Mouse (Mus musculus) right cerebral cortex, adult 18-20 months (tissue): Measurements from ENCODE around the gene Ncbp3.
A peak's percentile ranks its signal among the peaks of the same experiment; 100 is the strongest.

Source experiments
- DNase-seq: peaks from one replicate; pipeline ENCODE4 v3.0.0; 2022; ENCODE audit warnings: mixed read lengths

The Ncbp3 gene

DNA sequence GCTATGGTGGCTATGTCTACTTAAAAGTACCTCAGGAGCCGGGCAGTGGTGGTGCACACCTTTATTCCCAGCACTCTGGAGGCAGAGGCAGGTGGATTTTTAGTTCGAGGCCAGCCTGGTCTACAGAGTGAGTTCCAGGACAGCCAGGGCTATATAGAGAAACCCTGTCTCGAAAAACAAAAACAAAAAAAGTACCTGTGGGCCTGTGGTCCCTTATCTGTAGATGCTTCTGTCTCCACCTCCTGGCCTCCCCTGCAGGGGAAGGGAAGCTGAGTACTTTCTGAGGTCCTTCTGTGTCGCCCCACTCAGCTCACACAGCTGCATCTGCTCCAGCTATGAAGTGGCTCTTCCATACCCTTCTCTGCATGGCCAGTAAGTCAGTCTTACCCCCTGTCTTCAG is 42.7 kb downstream of the Ncbp3 start, which contains the start of gene Itgae:
Gene Itgae (plus strand): TSS at position 301 of the 400 bp plus-strand sequence.
- no peak for DNase-seq

- no peak for DNase-seq
These were observed 43.2 kb downstream of the Ncbp3 start for GRCm38 (mm10) chr11:73090826-73091225.

DNA sequence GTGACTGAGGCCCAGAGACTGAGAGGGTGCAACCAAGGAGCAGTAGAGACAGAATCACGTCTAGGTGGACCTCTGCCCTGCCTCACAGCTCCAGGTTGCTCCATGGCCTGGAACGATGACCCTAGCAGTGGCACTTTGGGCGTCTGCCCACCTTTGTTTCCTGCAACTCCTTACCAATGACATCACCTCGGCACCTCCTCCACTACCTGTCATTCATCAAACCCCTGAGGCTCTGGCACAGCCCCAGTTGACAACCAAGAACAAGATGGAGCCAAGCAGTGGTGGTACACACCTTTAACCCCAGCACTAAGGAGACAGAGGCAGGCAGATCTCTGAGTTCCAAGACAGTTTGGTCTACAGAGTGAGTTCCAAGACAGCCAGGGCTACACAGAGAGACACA is 44.5 kb downstream of the Ncbp3 start:
- DNase-seq: no peak

GRCm38 (mm10) chr11:73092877-73093276 is 45.3 kb downstream of the Ncbp3 start:
- no peak for DNase-seq

DNA sequence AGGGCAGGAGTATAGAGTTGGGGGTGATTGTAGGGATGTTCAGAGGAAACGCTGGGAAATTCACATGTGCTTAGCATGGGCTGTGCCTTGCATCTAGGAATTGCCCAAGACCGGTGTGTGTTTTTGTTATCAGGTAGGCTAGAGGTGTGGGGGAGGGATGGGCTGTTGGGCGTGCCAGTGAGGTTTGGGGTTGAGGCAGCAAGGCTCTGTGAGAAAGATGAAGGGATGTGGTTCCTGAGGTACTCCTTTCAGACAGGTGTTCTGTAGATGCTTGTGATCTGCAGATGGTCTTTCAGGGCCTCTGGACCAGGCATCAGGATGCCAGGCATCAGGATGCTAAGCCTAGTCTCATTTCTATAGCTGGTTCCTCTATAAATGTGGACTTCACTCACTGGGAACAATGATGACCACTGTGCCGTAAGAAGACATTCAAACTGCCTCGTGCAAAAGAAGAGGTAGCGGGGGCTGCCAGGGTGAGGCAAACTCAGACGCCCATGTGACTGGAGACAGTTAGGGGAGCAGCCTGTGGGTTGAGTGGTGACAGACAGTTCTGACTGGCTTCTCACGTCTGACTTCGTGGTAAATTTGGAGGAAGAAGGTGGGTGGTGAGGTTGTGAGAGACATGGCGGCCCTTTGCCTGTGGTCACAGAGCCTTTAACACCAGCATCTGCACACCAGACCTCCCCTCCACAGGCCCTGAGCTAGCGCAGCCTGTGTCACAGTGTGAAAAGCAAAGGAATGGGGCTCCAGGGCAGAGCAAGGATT is 46.8 kb downstream of the Ncbp3 start:
- DNase-seq: no peak

DNA sequence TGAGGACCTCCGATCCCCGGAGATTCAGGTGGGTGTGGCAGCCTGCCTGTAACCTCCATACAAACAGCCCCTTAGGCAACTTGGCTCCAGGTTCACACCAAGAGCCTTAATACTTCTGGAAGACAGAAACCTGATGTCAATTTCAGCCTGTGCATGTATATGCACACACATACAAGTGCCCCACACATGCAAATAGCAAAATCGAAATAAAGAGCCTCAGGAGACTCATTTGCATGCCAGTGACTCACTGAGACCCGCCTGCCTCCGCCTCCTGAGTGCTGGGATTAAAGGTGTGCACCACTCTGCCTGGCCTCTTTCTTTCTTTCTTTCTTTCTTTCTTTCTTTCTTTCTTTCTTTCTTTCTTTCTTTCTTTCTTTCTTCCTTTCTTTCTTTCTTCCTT is 51.3 kb downstream of the Ncbp3 start:
- DNase-seq: no peak

- DNase-seq: no peak
These were observed 52.6 kb downstream of the Ncbp3 start for GRCm38 (mm10) chr11:73099976-73100750.

DNA sequence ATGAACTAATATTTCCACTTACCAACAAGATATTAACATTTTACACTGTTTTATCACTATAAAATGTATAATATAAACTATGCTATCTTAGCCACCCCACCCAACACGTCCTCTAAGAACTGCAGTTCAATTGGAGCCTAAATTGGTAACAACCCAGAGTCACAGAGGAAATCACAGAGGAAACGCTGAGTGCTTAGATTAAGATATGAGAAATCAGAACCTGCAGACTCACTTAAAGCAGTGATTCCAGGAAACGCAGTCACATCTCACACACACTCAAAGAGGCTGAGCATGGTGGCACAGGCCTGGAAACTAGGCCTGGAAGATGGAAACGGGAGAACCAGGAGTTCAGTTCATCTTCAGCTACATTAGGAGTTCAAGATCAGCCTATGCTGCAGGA is 53.7 kb downstream of the Ncbp3 start:
- no peak for DNase-seq

- DNase-seq: no peak
These were observed 57.7 kb downstream of the Ncbp3 start for GRCm38 (mm10) chr11:73105246-73105645.

DNA sequence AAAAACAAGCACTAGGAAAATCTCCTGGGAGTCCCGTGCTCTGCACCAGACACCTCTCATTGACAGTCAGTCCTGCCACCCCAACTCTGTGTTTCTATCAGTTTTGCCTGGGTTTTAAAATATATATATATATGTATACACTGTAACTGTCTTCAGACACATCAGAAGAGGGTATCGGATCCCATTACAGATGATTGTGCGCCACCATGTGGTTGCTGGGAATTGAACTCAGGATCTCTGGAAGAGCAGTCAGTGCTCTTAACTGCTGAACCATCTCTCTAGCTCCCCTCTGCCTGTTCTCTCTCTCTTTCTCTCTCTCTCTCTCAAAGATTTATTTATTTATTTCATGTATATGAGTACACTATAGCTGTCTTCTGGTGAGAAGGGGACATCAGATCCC is 59.8 kb downstream of the Ncbp3 start:
- DNase-seq: peak; percentile 46

- no peak for DNase-seq
These were observed 60.8 kb downstream of the Ncbp3 start for GRCm38 (mm10) chr11:73108195-73108897.

GRCm38 (mm10) chr11:73108898-73109625 is 61.5 kb downstream of the Ncbp3 start:
- DNase-seq: no peak

GRCm38 (mm10) chr11:73109941-73110340 is 62.4 kb downstream of the Ncbp3 start:
- DNase-seq: no peak

DNA sequence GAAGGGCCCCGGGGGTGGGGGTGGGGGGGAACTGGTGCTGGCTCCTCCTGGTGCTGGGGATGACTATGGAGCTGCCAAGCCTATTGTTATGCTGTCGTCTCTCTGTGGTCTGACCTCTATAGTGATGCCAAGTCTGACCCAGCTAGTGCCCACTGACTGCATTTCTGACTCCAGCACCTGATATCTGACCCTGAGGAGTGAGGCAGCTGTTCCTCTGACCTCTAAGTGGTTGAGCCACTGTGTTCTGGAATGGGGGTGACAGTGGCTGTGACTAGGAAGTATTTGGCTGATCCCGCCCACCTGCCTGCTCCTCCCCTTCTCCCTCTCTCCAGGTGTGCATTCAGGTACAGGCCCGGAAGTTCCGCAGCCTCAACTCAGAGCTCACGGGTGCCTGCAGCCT is 63.8 kb downstream of the Ncbp3 start:
- DNase-seq: no peak

DNA sequence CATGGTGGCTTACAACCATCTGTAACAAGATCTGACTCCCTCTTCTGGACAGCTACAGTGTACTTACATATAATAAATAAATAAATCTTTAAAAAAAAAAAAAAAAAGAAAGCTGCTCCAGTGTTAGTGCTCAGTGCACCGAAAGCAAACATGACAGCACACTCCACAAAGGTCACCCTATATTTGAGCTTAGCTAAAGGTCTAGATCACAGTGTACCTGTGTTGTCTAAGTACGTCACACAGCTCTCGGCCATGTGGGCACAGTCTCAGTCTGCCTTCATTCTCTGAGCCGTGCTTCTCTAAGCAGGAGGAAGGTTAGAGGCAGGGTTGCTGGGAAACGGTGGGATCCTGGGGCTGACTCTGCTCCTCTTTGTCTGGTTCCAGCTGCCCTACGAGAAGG is 78.9 kb downstream of the Ncbp3 start:
- no peak for DNase-seq

DNA sequence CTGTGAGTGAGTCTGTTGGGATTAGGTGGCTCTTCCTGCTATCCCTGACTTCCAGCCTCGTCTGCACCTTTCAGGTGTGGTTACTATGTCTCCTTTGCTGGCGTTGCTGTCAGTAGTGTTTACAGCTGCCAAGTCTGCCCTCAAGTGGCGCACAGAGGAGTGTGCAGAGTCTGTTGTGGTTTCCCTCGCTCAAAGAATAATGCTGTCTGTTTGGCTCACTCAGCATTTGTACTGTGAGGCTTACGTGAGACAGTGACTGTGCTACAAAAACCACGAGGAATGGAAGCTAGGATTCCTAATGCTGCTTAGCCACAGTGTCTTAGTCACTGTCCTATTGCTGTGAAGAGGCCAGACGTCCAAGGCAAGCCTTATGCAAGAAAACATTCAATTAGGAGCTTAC is 83.4 kb downstream of the Ncbp3 start:
- peak; percentile 15 for DNase-seq

DNA sequence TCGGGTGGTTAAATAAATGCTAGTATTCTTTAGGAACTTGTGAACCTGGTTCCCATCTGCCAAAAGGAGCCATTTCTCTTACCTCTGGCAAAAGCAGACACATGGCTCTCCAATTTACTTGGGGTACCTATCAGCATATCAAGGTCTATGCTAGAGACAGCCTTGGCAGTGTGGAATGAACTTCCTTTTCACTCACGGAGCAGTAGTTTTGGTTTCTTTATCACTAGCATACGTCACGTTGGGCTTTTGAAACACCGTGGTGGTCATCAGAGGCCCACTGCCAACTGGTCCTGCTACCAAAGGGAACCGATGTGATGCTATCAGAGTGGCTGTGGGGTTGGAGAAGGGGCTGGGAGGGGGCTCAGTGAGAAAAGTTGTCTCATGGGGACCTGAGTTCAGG is 85.4 kb downstream of the Ncbp3 start:
- no peak for DNase-seq

GRCm38 (mm10) chr11:73134222-73134621 is 86.6 kb downstream of the Ncbp3 start:
- DNase-seq: no peak

DNA sequence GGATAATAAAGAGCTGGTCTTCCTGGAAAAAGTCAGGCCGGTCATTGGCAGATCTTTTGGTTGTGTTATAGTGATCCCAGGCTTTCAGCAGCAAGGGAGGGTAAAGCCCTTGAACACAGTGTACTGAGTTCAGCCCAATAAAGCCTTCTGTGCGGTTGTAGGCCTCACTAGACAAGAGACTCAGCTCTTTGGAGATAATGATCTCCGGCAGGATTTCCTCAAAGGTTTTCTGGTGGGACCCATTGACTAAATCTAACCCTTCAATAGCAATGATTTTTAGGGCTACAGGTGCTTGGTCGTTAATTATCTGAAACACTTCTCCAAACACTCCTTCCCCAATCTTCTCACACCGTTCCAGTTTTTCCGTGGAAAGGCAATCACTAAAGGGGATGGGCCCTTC is 89.0 kb downstream of the Ncbp3 start:
- no peak for DNase-seq

DNA sequence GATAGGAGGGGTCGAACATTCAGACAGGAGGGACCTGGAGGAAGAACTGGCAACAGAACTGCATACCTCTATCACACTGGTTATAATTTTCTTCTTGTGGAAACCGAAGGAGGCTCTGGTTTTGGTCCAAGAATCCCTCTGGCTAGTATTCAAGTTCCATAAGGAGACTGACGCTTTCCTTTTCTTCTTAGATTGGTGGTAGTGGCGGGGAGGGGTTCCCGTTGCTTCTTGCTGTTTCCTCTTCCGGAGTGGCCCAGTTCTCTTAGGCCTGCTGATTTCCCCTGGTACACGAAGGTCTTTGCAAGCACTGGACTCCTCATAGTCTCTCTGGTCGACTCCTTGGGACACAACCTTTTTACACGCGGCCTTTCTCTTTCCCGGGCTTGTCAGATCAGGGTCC is 89.5 kb downstream of the Ncbp3 start:
- DNase-seq: no peak

DNA sequence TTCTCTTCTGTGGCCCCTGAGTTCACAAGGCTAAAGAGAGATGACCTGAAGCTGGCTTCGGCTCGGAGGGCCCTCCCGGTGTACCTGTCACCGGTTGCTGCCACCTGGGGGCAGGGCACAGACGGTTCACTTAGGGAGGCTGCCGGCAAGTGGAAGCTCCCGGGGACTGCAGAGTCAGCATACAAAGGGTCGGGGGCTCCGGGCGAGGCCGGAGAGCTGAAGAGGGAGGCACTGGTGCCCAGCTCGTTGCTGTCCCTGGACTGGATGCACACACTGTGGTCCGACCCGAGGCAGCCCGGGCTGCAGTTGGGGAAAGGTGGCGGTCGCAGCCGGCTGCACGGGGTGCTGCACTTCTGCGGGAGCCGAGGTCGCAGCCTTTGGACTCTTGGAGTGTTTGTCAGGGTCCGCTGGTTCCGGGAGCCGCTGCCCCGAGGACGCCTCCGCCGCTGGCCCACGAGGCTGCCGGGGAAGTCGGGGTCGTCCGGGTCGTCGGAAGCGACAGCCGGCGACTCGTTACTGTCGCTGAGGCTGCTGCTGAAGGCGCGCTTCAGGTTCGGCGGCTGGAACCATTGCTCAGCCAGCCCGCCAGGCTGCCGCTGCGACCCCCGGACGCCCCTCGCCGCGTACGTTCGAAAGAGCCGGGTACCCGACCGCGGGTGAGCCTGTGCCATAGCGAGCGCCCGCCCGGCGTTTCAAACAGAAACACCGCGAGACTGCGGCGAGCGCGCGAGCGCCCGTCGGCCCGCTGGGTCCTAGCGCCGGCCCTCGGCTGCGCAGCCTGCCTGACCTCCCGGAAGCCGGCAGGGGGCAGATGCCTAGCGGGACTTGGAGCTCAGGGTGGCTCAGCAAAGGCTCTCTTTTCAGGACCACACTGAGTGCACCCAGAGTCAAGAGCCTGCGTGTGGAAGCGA is 90.3 kb downstream of the Ncbp3 start, which contains the start of gene Haspin:
Gene Haspin (minus strand): TSS at position 704 of the 911 bp plus-strand sequence.
- DNase-seq: peak; percentile 89
